Mouse (Mus musculus) liver, embryonic 11.5 days (tissue): ENCODE results near the gene Il11. TPM values are rescaled to one million over a fixed set of nuclear protein-coding genes. Genes with fewer than 3 reads are reported as not detected.

Experiments
- ATAC-seq: fragments of 200-750 bp; cut with Nextera tagmentation; replicated peaks from 2 replicates; pipeline ENCODE4 v1.8.0; 2017; ENCODE audit warnings: moderate number of reproducible peaks, mild to moderate bottlenecking, moderate TSS enrichment, moderate library complexity; ENCODE audit not compliant: low FRiP score
- DNase-seq: peaks from one replicate; pipeline ENCODE4 v3.0.0-alpha.2; 2017; ENCODE audit warnings: low spot score
- H3K27ac ChIP-seq: fragments of 300-500 bp; sonication (generic); 2 replicates; pipeline ENCODE4 v1.5.1; 2014; ENCODE audit warnings: mild to moderate bottlenecking, low read depth, low read length, control low read depth
- H3K27me3 ChIP-seq: fragments of 300-500 bp; sonication (generic); replicated peaks from 2 replicates; pipeline ENCODE4 v1.6.1; 2014; ENCODE audit warnings: low read length, mixed read lengths; ENCODE audit not compliant: control insufficient read depth, insufficient read depth
- H3K36me3 ChIP-seq: fragments of 300-500 bp; sonication (generic); 2 replicates; pipeline ENCODE4 v1.6.1; 2014; ENCODE audit warnings: mild to moderate bottlenecking, low read length, moderate library complexity, mixed read lengths; ENCODE audit not compliant: control insufficient read depth, insufficient read depth
- H3K4me1 ChIP-seq: fragments of 300-500 bp; sonication (generic); replicated peaks from 2 replicates; pipeline ENCODE4 v1.6.1; 2014; ENCODE audit warnings: low read length, mixed read lengths; ENCODE audit not compliant: control insufficient read depth, insufficient read depth
- H3K4me2 ChIP-seq: fragments of 300-500 bp; sonication (generic); 2 replicates; pipeline ENCODE4 v1.6.1; 2014; ENCODE audit warnings: mild to moderate bottlenecking, control low read depth, moderate library complexity
- H3K4me3 ChIP-seq: fragments of 300-500 bp; sonication (generic); 2 replicates; pipeline ENCODE4 v1.5.1; 2014; ENCODE audit warnings: low read depth, low read length, control low read depth
- H3K9ac ChIP-seq: fragments of 300-500 bp; sonication (generic); 2 replicates; pipeline ENCODE4 v1.6.1; 2014; ENCODE audit warnings: low read depth, low read length, control low read depth
- H3K9me3 ChIP-seq: fragments of 300-500 bp; sonication (generic); 2 replicates; pipeline ENCODE4 v1.6.1; 2016; ENCODE audit warnings: low read length, inconsistent platforms, mixed read lengths; ENCODE audit not compliant: control insufficient read depth
- WGBS: fragments of 180-500 bp; shearing (Covaris S2); extraction: QIAGEN DNeasy Blood & Tissue Kit; methylation state at CpG from one replicate; pipeline ENCODE4 v1.1.7; 2014; 5-methylcytosine and 5-hydroxymethylcytosine counted together
- polyA plus RNA-seq: library from polyadenylated mRNA; unstranded; fragments of >200 nt; fragmentation: Nextera tagmentation; extraction: Ambion mirVana; gene quantifications from 2 replicates; pipeline ENCODE4 v1.2.1, GENCODE M21; 2014

Il11 gene
- polyA plus RNA-seq, 1 experiment from 2014 or later = not detected

GRCm38 (mm10) chr7:4751971-4752820 lies 30.5 kb downstream of the Il11 start:
- Histone ChIP-seq H3K27ac (peak overlapping the region; percentile 72), H3K9ac (peak overlapping the region; percentile 64), H3K4me2 (peak overlapping the region; percentile 69), H3K27me3 (no peaks in the 10 kb centered on the region), H3K4me3 (peak overlapping the region; percentile 60), H3K4me1 (peaks cover 29% of the 10 kb centered on the region), H3K36me3 (0 out of 2 replicates have a peak, but pooled peaks cover 3% of the 10 kb centered on the region), H3K9me3 (no peaks in the 10 kb centered on the region)
- ATAC-seq (peak; percentile 81), DNase-seq (peak; percentile 87)
- WGBS = 2% methylated on average over 30 of the region's 30 CpGs

GRCm38 (mm10) chr7:4749169-4749568 lies 33.5 kb downstream of the Il11 start:
- Histone ChIP-seq H3K4me3 (no peak overlapping the region), H3K4me1 (peaks cover 57% of the 10 kb centered on the region), H3K4me2 (no peak overlapping the region), H3K27me3 (no peaks in the 10 kb centered on the region), H3K27ac (peak overlapping the region; percentile 93; the same call in 1 of the 2 replicates), H3K9me3 (no peaks in the 10 kb centered on the region), H3K36me3 (peaks cover 28% of the 10 kb centered on the region), H3K9ac (no peak overlapping the region)
- WGBS = 50% methylated on average over 2 of the region's 2 CpGs
- no peak for DNase-seq
- no peak for ATAC-seq

- Histone ChIP-seq H3K36me3 (peaks cover 30% of the 10 kb centered on the region), H3K9me3 (no peaks in the 10 kb centered on the region), H3K27ac (peak overlapping the region; percentile 93), H3K4me3 (no peak overlapping the region), H3K4me1 (peaks cover 65% of the 10 kb centered on the region), H3K27me3 (no peaks in the 10 kb centered on the region), H3K9ac (peak overlapping the region; percentile 54), H3K4me2 (peak overlapping the region; percentile 33)
- no peak for DNase-seq
- 66% methylated on average over 4 of the region's 4 CpGs for WGBS
- ATAC-seq = no peak
Measured at GRCm38 (mm10) chr7:4748321-4748720, 34.3 kb downstream of the Il11 start.

- Histone ChIP-seq H3K9me3 (no peaks in the 10 kb centered on the region), H3K4me2 (peak overlapping the region; percentile 59), H3K4me3 (peak overlapping the region; percentile 24), H3K27ac (peak overlapping the region; percentile 93), H3K36me3 (peaks cover 32% of the 10 kb centered on the region), H3K9ac (peak overlapping the region; percentile 54), H3K4me1 (peaks cover 72% of the 10 kb centered on the region), H3K27me3 (no peaks in the 10 kb centered on the region)
- ATAC-seq (peak; percentile 76), DNase-seq (no peak)
- WGBS = 45% methylated on average over 9 of the region's 9 CpGs
Measured at GRCm38 (mm10) chr7:4747156-4747899, 35.3 kb downstream of the Il11 start.

GRCm38 (mm10) chr7:4746326-4746980 lies 36.2 kb downstream of the Il11 start:
- Histone ChIP-seq H3K4me3 (peak overlapping the region; percentile 24; the same call in 1 of the 2 replicates), H3K36me3 (peaks cover 32% of the 10 kb centered on the region), H3K9ac (peak overlapping the region; percentile 50), H3K27me3 (no peaks in the 10 kb centered on the region), H3K27ac (peak overlapping the region; percentile 93), H3K4me1 (peaks cover 75% of the 10 kb centered on the region), H3K9me3 (no peaks in the 10 kb centered on the region), H3K4me2 (peak overlapping the region; percentile 59)
- WGBS = 84% methylated on average over 22 of the region's 22 CpGs
- no peak for ATAC-seq
- DNase-seq = no peak

- H3K36me3 ChIP-seq = peaks cover 32% of the 10 kb centered on the region
- no peak for DNase-seq
- H3K4me3 ChIP-seq = peak overlapping the region; percentile 17; the same call in 1 of the 2 replicates
- no peak for ATAC-seq
- H3K9ac ChIP-seq = peak overlapping the region; percentile 97; the same call in 1 of the 2 replicates
- H3K4me1 ChIP-seq = peaks cover 72% of the 10 kb centered on the region
- no peaks in the 10 kb centered on the region for H3K9me3 ChIP-seq
- WGBS = 68% methylated on average over 5 of the region's 6 CpGs
- peak overlapping the region; percentile 29; the same call in 1 of the 2 replicates for H3K4me2 ChIP-seq
- H3K27me3 ChIP-seq = no peaks in the 10 kb centered on the region
- peak overlapping the region; percentile 92 for H3K27ac ChIP-seq
Measured at GRCm38 (mm10) chr7:4744886-4745285, 37.8 kb downstream of the Il11 start.

- peak overlapping the region; percentile 92 for H3K27ac ChIP-seq
- peaks cover 29% of the 10 kb centered on the region for H3K36me3 ChIP-seq
- WGBS = 34% methylated on average over 2 of the region's 2 CpGs
- peaks cover 66% of the 10 kb centered on the region for H3K4me1 ChIP-seq
- H3K4me3 ChIP-seq = peak overlapping the region; percentile 86
- DNase-seq (no peak), ATAC-seq (no peak)
- no peaks in the 10 kb centered on the region for H3K27me3 ChIP-seq
- H3K9me3 ChIP-seq = no peaks in the 10 kb centered on the region
- peak overlapping the region; percentile 97 for H3K9ac ChIP-seq
- peak overlapping the region; percentile 81 for H3K4me2 ChIP-seq
Measured at GRCm38 (mm10) chr7:4743354-4743753, 39.3 kb downstream of the Il11 start.

- peak overlapping the region; percentile 92 for H3K27ac ChIP-seq
- peaks cover 58% of the 10 kb centered on the region for H3K4me1 ChIP-seq
- 73% methylated on average over 6 of the region's 6 CpGs for WGBS
- H3K36me3 ChIP-seq = peaks cover 29% of the 10 kb centered on the region
- no peaks in the 10 kb centered on the region for H3K9me3 ChIP-seq
- peak overlapping the region; percentile 86 for H3K4me3 ChIP-seq
- no peak for DNase-seq
- H3K4me2 ChIP-seq = peak overlapping the region; percentile 81
- H3K9ac ChIP-seq = peak overlapping the region; percentile 97
- no peaks in the 10 kb centered on the region for H3K27me3 ChIP-seq
- no peak for ATAC-seq
Measured at GRCm38 (mm10) chr7:4742482-4742819, 40.2 kb downstream of the Il11 start.
